Mouse (Mus musculus): Measurements from ENCODE around the gene Frmd4b. TPM values are rescaled to one million over a fixed set of nuclear protein-coding genes. Genes with fewer than 3 reads are reported as not detected.
"Not testable (repeated sequence)": the region's sequence is repeated elsewhere in the genome, so short reads cannot be mapped to it uniquely, and the experiment has no call there.

Gene Frmd4b
- total and polyA plus RNA-seq, 3 experiments, result 0.44 to 2.9 TPM; not detected in 1

DNA sequence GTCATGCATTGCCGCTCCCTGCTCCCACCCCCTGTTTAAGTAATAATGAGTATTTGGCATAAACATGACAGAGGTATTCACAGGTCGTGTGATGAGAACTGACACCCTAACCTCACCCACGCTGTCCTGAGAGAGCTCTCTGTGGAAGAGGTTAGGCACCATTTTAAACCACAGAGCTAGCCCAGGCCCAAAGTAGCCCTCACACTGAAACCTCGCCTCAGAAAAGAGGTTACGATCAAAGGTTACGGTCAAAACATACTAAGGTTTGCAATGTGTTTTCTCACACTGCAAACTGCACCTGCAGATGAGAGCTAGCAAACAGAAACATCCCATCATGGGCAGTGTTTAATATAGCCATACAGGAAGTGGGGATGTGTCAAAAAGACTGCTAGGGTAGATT, 230.0 kb downstream of the Frmd4b start:
- TF ChIP-seq CTCF (IDR thresholded peaks at IDR 0.05; ENCODE audit: low read depth, low read length), result no peak
- Histone ChIP-seq H3K4me1 (ENCODE audit: insufficient read depth, low read depth, low read length) (no peaks in the 10 kb centered on the region), H3K9me3 (replicated peaks) (peaks cover 24% of the 10 kb centered on the region), H3K27me3 (ENCODE audit: insufficient read depth, low read length) (no peaks in the 10 kb centered on the region), H3K4me3 (ENCODE audit: low read depth, low read length) (no peak overlapping the region), H3K36me3 (replicated peaks) (no peaks in the 10 kb centered on the region)
- DNase-seq (ENCODE audit: low spot score) (no peak), ATAC-seq (ENCODE audit: extremely low read depth, insufficient number of reproducible peaks, low FRiP score, poor library complexity, severe bottlenecking) (no peak)

DNA sequence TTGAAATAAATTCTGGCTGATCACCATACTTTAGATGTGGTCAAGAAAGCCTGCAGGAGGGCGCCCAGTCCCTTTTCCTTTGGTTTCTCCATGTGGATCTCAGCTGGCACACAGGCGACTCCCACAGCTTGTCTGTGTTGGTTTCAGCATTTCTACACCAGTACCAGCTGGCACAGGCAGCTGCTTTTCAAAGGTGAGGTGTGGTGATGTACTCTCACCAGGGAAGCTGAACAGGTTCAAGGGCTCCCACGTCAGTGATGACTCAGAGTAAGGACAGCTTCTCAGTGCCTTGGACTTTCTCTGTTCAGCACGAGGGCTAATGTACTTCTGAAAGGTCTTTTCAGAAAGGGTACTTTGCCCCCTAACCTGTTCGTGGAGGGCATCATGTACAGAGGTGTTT, 232.4 kb downstream of the Frmd4b start:
- no peak for TF ChIP-seq POLR2AphosphoS5 (IDR thresholded peaks at IDR 0.05; ENCODE audit: insufficient replicate concordance, low read depth, low read length)
- no peak for TF ChIP-seq GATA1 (IDR thresholded peaks at IDR 0.05; ENCODE audit: borderline replicate concordance, low read length)
- no peak for TF ChIP-seq GATA2 (IDR thresholded peaks at IDR 0.05; ENCODE audit: borderline replicate concordance, low read depth, low read length)
- TF ChIP-seq TAL1 (conservative IDR thresholded peaks at IDR 0.05; ENCODE audit: low read depth, low read length), result no peak
- H3K36me3 ChIP-seq (replicated peaks), result no peaks in the 10 kb centered on the region
- no peaks in the 10 kb centered on the region for H3K4me1 ChIP-seq (ENCODE audit: insufficient read depth, low read depth, low read length)
- no peaks in the 10 kb centered on the region for H3K27me3 ChIP-seq (ENCODE audit: insufficient read depth, low read length)
- no peak for ATAC-seq (ENCODE audit: extremely low read depth, insufficient number of reproducible peaks, low FRiP score, poor library complexity, severe bottlenecking)
- no peak overlapping the region for H3K4me3 ChIP-seq (ENCODE audit: low read depth, low read length)
- peaks cover 30% of the 10 kb centered on the region for H3K9me3 ChIP-seq (replicated peaks)
- no peak for DNase-seq (ENCODE audit: low spot score)

DNA sequence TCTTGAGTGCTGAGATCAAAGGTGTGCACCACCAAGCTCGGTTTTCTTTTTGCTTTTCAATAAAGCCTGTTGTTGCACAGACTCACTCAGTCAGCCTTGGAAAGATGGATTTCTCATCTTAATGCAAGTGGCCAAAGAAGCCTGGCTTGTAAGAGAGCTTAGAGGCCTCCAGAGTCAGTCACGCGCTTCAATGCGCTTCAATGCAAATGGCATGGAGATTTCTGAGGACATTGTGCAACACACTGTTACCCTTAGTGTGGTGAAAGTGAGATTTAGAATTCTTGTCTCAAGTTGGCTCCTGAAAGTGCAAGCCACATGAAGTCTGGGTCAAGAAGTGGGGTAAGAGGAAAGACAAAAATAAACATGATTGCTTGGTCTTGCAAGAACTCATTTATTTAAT, 236.1 kb downstream of the Frmd4b start:
- ATAC-seq (ENCODE audit: extremely low read depth, insufficient number of reproducible peaks, low FRiP score, poor library complexity, severe bottlenecking) (no peak), DNase-seq (ENCODE audit: low spot score) (no peak)
- Histone ChIP-seq H3K4me3 (ENCODE audit: low read depth, low read length) (no peak overlapping the region), H3K9me3 (replicated peaks) (peaks cover 28% of the 10 kb centered on the region), H3K4me1 (ENCODE audit: insufficient read depth, low read depth, low read length) (no peaks in the 10 kb centered on the region), H3K36me3 (replicated peaks) (no peaks in the 10 kb centered on the region), H3K27me3 (ENCODE audit: insufficient read depth, low read length) (no peaks in the 10 kb centered on the region)
- TF ChIP-seq TAL1 (conservative IDR thresholded peaks at IDR 0.05; ENCODE audit: low read depth, low read length), result no peak
- no peak for TF ChIP-seq CTCF (IDR thresholded peaks at IDR 0.05; ENCODE audit: low read depth, low read length)
- TF ChIP-seq POLR2AphosphoS5 (IDR thresholded peaks at IDR 0.05; ENCODE audit: insufficient replicate concordance, low read depth, low read length), result no peak
- no peak for TF ChIP-seq GATA1 (IDR thresholded peaks at IDR 0.05; ENCODE audit: borderline replicate concordance, low read length)
- no peak for TF ChIP-seq GATA2 (IDR thresholded peaks at IDR 0.05; ENCODE audit: borderline replicate concordance, low read depth, low read length)

DNA sequence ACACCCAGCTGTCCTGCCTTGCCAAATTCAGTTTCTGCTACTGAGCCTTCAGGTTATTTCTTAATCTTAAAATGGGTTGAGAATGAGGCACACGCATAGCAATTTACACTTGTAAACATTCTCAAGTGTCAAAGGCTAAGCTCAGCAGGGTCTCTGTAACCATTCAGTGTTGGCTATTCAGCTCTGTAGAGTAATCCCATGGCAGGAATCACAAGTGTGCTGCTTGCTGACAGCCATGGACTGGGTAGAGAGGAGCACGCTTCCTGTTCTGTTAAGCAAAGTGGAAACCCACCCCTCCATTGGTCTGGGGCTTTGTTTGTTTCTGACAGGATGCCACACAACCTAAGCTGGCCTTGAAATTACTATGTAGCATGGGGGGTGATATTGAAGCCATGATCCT, 246.4 kb downstream of the Frmd4b start:
- Histone ChIP-seq H3K27me3 (ENCODE audit: insufficient read depth, low read length) (no peaks in the 10 kb centered on the region), H3K4me1 (ENCODE audit: insufficient read depth, low read depth, low read length) (no peaks in the 10 kb centered on the region), H3K9me3 (replicated peaks) (peaks cover 29% of the 10 kb centered on the region), H3K36me3 (replicated peaks) (no peaks in the 10 kb centered on the region), H3K4me3 (ENCODE audit: low read depth, low read length) (no peak overlapping the region)
- ATAC-seq (ENCODE audit: extremely low read depth, insufficient number of reproducible peaks, low FRiP score, poor library complexity, severe bottlenecking), result no peak
- TF ChIP-seq GATA2 (IDR thresholded peaks at IDR 0.05; ENCODE audit: borderline replicate concordance, low read depth, low read length) (no peak), POLR2AphosphoS5 (IDR thresholded peaks at IDR 0.05; ENCODE audit: insufficient replicate concordance, low read depth, low read length) (no peak), TAL1 (conservative IDR thresholded peaks at IDR 0.05; ENCODE audit: low read depth, low read length) (no peak), GATA1 (IDR thresholded peaks at IDR 0.05; ENCODE audit: borderline replicate concordance, low read length) (no peak), CTCF (IDR thresholded peaks at IDR 0.05; ENCODE audit: low read depth, low read length) (no peak)
- no peak for DNase-seq (ENCODE audit: low spot score)

DNA sequence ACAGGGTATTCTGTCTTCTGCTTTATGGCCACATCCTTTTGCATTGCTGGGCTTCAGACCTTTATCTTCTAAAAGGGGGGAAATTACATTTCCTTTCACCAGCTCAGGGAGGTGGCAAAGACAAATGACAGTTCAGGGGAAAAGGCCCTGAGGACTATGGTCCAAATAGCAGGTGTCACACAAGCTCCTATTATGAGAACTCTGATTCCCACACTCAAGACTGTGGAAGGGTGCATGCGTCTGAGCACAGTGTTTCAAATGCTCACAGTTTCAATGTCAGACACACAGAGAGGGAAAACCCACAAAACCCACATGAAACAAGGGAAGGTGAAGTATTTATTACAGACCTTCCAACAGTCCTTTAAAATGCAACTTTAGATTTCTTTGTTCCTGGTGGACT, 246.9 kb downstream of the Frmd4b start:
- H3K36me3 ChIP-seq (replicated peaks), result no peaks in the 10 kb centered on the region
- ATAC-seq (ENCODE audit: extremely low read depth, insufficient number of reproducible peaks, low FRiP score, poor library complexity, severe bottlenecking) (no peak), DNase-seq (ENCODE audit: low spot score) (no peak)
- H3K4me3 ChIP-seq (ENCODE audit: low read depth, low read length), result no peak overlapping the region
- H3K9me3 ChIP-seq (replicated peaks), result peaks cover 31% of the 10 kb centered on the region
- TF ChIP-seq GATA1 (IDR thresholded peaks at IDR 0.05; ENCODE audit: borderline replicate concordance, low read length) (no peak), POLR2AphosphoS5 (IDR thresholded peaks at IDR 0.05; ENCODE audit: insufficient replicate concordance, low read depth, low read length) (no peak), TAL1 (conservative IDR thresholded peaks at IDR 0.05; ENCODE audit: low read depth, low read length) (no peak), CTCF (IDR thresholded peaks at IDR 0.05; ENCODE audit: low read depth, low read length) (no peak), GATA2 (IDR thresholded peaks at IDR 0.05; ENCODE audit: borderline replicate concordance, low read depth, low read length) (no peak)
- H3K4me1 ChIP-seq (ENCODE audit: insufficient read depth, low read depth, low read length), result no peaks in the 10 kb centered on the region
- H3K27me3 ChIP-seq (ENCODE audit: insufficient read depth, low read length), result no peaks in the 10 kb centered on the region

DNA sequence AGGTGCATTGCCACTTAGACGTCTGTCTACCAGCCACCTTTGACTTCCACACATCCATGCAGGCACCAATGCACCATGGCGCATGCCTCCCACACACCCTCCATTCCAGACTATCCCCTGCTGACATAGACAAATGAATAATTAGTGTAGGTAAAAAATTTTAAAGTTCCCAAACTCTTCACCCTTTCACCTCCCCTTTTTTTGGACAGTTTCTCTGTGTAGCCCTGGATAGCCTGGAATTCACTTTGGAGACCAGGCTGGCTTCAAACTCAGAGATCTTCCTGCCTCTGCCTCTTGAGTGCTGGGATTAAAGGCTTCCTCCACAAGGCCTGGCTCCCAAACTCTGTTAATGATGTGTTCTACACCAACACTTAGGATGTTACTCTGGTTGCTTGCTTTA, 253.5 kb downstream of the Frmd4b start:
- Histone ChIP-seq H3K9me3 (replicated peaks) (peaks cover 31% of the 10 kb centered on the region), H3K27me3 (ENCODE audit: insufficient read depth, low read length) (no peaks in the 10 kb centered on the region), H3K4me3 (ENCODE audit: low read depth, low read length) (no peak overlapping the region), H3K36me3 (replicated peaks) (no peaks in the 10 kb centered on the region), H3K4me1 (ENCODE audit: insufficient read depth, low read depth, low read length) (no peaks in the 10 kb centered on the region)
- DNase-seq (ENCODE audit: low spot score) (no peak), ATAC-seq (ENCODE audit: extremely low read depth, insufficient number of reproducible peaks, low FRiP score, poor library complexity, severe bottlenecking) (no peak)
- no peak for TF ChIP-seq POLR2AphosphoS5 (IDR thresholded peaks at IDR 0.05; ENCODE audit: insufficient replicate concordance, low read depth, low read length)
- no peak for TF ChIP-seq GATA1 (IDR thresholded peaks at IDR 0.05; ENCODE audit: borderline replicate concordance, low read length)
- no peak for TF ChIP-seq CTCF (IDR thresholded peaks at IDR 0.05; ENCODE audit: low read depth, low read length)
- no peak for TF ChIP-seq GATA2 (IDR thresholded peaks at IDR 0.05; ENCODE audit: borderline replicate concordance, low read depth, low read length)
- no peak for TF ChIP-seq TAL1 (conservative IDR thresholded peaks at IDR 0.05; ENCODE audit: low read depth, low read length)

DNA sequence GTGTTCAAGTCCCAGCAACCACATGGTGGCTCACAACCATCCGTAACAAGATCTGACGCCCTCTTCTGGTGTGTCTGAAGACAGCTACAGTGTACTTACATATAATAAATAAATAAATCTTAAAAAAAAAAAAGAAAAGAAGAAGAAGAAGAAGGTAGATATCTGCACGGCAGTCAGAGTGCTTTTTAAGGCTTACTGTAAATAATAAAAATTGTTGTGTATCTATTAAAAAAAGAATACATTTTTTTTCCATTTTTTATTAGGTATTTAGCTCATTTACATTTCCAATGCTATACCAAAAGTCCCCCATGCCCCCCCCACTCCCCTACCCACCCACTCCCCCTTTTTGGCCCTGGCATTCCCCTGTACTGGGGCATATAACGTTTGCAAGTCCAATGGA, 259.7 kb downstream of the Frmd4b start:
- not testable (repeated sequence) for H3K27me3 ChIP-seq (ENCODE audit: insufficient read depth, low read length); H3K4me3 ChIP-seq (ENCODE audit: low read depth, low read length); H3K4me1 ChIP-seq (ENCODE audit: insufficient read depth, low read depth, low read length); ATAC-seq (ENCODE audit: extremely low read depth, insufficient number of reproducible peaks, low FRiP score, poor library complexity, severe bottlenecking); H3K36me3 ChIP-seq (replicated peaks); DNase-seq (ENCODE audit: low spot score)
- peaks cover 24% of the 10 kb centered on the region for H3K9me3 ChIP-seq (replicated peaks)
